Mouse (Mus musculus) T-helper 2 cell (primary cell): Measurements from ENCODE around the gene Sppl2a.
"Not testable (repeated sequence)": the region's sequence is repeated elsewhere in the genome, so short reads cannot be mapped to it uniquely, and the experiment has no call there.

ENCODE experiments used
- in situ Hi-C: fragments of 300-600 bp; cut with MboI, MseI; formaldehyde crosslinking; loops from one replicate; pipeline ENCODE4 v1.15.1; 2025; ENCODE audit warnings: high pct_unique_total_duplicates

Gene Sppl2a

DNA sequence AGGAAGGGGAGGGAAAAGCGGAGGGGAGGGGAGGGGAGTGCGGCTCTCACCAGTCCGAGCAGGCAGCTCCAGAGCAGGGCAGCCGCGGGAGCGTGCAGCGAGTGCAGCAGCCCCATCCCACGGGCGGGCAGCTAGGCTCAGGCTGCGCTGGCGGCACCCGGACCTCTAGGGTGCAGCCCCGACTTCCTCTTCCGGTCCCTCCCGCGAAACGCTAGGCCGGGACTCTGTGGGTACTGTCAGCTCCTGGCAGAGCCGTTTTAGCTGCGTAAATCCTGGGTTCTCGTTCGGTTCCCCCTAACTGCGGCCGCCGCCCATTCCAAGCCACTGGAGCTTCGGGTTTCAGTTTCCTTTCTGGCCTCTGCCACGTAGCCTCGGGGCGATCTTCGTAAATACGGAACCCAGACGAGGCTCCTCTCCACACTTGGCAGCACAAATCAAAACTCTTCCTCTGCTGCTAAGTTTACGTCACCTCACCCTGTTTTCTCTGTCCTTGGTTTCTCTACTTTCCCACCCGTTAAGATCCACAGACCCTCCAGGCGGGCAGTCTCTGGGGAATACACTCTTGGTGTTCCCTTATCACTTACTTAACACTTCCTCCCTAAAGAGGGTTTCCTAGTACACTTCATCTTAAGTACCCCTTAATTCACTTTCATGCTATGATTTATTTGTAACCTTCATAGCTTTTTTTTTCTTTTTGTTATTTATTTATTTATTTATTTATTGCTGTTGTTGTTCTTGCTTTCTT is at the start of gene Sppl2a:
Sppl2a (minus strand) TSS at position 339 of the 745 bp plus-strand sequence.
- in situ Hi-C loops = loop anchor here (10.0 kb wide), 1 partner anchor 62 kb away; no protein-coding TSS in a partner anchor

DNA sequence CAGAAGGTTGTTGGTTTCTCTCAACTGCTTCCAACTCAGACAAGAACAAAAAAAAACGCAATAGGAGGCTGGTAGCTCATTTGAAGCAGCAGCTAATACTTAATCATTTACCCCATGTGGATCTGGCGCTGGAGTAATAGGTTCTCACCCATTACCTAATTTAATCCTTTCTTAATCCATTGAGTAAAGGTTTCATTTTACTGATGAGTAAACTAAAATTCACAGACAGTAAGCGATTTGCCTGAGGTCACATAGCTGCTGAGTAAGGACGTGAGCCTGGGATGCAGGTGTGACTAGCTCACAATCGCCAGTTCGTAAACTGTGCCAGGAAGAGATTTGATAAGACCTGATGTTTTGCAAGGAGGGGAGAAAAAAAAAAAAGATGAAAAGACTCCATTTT is 44.4 kb upstream of the Sppl2a start:
- in situ Hi-C loops = loop anchor here (25.0 kb wide), 1 partner anchor 590 kb away; no protein-coding TSS in a partner anchor

DNA sequence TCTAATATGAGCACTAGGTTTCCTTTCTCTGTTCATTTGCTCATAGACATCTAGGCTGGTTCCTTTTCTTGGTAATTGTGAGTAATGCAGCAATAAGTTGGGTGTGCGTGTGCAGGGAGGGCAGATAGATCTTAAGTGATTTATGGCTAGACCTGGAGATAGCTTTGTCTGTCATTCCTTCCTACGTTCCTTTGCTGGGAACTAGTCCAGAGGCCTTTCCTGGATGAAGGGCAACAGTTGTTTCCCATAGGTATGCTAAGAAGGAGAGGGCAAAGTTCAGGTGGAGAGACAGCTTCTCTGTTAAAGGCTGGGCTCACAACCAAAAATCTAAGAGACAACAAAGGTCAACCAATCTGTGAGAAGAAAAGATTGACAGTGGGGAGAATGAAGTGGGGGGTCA is 28.7 kb upstream of the Sppl2a start:
- in situ Hi-C loops = no loop called here

DNA sequence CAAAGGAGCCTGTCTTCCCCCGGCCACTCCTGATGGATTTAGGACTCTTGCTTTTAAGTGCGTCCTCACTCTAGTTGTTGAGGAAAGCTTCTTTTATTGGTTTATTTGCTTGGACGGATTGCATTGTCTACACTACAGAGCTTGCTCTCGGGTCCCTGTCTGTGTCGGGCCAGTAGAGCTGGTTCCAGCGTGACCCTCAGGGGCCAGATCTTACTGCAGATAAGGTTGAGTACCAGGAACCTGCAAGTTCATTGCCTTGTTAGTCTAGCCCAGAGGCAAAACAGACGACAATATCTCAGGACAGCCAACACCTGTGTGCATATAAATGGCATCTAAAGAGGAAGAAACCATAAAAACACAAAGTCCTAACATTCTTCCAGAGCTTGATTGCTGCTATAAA is 22.6 kb upstream of the Sppl2a start:
- in situ Hi-C loops = no loop called here

DNA sequence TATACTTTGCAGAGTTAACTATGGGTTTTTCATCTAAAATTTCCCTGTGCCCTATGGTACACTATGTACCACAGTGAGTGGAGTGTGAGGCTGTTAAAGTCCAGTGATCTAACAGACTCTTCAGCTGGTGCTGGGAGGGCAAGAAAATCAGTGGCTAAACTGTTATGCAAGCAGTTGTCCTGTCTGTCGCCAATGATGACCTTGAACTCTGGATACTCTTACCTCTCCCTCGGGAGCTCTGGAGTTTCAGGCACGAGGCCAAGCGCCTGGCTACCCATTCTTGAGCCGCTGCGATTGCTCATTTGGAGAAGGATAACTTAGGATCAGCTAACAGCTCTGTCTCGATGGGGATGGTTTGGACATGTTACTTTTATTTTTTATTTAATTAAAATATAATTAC is 18.1 kb upstream of the Sppl2a start:
- in situ Hi-C loops = no loop called here

DNA sequence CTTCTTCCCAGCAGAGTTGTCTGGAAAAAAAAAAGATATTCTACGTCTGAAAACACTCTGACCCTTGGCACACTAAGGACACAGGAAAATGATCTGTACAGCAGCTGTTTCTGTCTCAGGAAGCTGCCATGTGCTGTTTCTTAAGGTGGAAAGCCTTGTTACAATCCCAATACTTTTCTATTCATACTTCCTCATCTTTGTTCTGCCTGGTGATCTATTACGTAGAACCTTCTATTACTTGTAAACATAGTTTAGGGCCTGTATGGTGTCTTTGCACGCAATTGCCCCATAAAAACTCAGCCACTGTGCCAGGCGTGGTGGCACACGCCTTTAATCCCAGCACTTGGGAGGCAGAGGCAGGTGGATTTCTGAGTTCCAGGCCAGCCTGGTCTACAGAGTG is 17.4 kb upstream of the Sppl2a start:
- in situ Hi-C loops = no loop called here

DNA sequence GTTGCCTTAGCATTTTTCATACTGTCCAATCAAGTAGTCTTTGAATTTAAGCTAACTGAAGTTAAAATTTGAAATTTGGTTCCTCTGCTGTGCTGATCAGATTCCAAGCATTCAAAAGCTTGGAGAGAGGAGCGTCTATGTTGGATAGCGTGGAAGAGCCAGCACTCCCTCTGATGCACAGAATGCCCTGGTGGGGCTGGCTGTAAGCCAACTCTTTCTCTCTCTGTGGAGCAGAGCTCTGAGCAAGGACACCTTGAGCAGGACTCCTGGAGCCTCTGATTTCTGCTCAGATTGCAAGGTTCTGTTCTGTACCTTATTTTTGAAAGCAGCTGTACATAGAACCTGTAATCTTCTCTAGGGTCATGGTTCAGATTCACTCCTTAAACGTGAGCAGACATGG is 16.8 kb upstream of the Sppl2a start:
- in situ Hi-C loops = no loop called here

DNA sequence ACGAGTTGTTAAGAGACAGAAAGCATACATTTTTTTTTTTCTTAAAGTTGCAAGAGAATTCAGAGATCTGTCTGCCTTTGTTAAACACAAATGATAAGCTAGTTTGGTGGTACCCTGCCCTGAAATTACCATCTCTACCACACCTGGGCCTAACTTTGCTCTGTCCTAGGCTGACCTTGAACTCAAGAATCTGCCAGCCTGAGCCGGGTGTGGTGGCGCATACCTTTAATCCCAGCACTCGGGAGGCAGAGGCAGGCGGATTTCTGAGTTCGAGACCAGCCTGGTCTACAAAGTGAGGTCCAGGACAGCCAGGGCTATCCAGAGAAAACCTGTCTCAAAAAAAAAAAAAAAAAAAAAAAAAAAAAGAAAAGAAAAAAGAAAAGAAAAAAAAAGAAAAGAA is 16.3 kb upstream of the Sppl2a start:
- in situ Hi-C loops = not testable (repeated sequence)

DNA sequence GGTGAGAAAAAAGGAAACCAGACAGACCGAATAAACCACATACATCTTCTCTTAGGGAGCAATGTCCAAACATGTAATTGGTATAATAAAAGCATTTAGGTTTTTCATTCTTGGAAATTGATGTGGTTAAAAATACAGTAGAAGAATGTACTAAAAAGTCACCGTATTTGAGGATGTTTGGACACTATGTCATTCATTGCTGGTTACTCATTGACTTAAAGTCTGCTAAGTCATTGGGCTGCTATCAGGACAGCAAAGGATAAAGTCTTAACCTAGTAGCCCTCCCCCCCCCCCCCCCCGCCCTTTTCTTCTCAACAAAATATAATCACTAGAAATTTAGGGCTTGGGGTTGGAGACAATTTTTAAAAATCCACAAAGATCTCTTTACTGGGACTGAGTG is 15.2 kb upstream of the Sppl2a start:
- in situ Hi-C loops = no loop called here

DNA sequence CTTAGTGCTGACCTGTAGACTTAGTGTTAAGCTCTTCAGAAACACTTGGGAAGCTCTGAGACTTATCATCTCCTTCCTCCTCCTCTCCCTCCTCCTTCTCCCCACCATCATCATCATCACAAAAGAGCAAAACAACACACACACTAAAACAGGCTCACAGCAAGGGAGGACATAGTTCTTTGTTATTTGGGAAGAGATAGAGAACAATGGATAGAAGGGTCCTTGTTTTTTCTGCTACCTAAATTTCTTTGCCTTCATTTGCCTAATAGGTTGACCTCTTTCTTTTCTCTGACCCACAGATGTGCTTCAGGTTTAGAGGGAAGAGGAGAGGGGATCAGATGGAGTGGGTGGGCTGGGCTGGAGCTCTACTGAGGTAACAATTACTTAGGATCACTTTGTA is 14.6 kb upstream of the Sppl2a start:
- in situ Hi-C loops = no loop called here

DNA sequence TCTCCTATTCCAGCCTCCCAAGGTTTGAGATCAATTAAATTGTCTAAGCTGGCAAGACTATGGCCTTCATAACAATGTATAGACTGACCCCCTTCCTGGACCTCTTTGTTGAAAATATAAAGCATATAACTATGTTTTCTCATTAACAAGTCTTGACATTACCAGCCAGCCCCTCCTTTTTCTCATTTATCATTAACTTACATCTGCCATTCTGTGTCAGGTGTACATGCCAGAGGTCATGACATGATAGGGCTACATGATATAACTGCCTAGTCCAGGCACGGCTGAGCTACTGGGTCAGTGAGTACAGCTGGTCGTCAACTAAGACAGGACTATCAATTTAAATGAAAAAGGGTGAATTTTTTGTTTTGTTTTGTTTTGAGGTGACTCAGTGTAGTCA is 10.2 kb upstream of the Sppl2a start:
- in situ Hi-C loops = no loop called here

DNA sequence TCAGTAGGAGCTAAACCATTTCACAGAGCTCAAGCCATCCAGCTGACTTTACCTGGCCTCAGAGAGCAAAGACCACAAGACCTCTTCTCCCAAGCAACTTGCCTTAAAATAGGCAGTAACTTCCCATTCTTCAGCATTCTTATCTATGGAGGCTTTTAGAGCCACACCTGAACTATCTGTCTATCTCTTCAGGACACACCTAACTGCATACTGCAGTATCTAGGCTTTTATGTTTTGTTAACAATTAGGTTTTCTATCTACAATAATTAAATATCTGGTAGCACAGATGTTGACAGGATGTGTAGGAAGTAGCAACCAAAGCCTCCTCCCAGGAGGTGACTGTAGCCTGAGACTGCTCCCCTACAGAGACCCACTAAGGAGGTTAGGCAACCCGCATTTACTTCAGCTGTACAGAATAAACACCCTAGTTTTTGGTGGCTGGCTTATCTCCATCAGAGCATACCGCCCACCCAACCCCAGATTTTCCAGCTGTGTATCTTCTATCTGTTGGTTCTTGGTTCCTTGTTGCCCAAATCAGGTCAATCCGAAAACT is 7.4 kb upstream of the Sppl2a start:
- in situ Hi-C loops = no loop called here

DNA sequence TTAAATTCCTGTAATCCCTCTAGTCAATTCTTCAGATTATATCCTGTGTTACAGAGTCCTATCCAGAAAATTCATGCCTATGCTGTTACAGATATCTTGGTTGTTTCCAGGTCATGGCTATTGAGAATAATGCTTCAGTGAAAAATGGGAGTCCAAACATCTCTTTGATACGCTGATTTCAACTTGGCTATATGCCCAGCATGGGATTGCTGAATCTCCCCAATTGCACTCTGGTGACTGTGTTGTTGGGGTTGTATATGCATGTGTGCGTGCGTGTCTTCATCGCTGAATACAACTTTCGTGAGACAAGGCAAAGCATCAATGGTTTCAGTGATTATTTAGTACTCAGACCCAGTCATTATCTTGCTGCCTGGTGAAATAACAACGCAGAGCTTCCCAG is 5.0 kb upstream of the Sppl2a start:
- in situ Hi-C loops = loop anchor here (10.0 kb wide), 1 partner anchor 57 kb away; no protein-coding TSS in a partner anchor

DNA sequence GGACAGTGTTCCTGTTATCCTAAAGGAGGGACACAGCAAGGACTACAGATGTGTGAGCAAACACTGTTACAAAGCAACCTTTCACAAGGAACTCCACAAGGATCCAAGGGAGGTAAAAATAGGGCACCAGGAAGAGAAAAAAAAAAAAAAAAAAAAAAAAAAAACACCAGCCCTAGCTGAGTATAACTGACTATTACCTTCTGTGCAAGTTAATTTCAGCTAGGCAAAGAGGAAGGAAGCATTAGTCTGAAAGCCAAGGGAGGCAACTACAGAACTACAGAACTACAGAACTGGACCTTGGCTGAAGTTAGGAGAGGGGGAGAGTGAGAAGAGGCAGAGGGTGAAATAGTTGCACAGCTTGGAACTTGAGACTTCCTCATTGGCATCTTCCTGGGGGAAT is 886 bp upstream of the Sppl2a start:
- in situ Hi-C loops = loop anchor here (10.0 kb wide), 1 partner anchor 61 kb away; no protein-coding TSS in a partner anchor

DNA sequence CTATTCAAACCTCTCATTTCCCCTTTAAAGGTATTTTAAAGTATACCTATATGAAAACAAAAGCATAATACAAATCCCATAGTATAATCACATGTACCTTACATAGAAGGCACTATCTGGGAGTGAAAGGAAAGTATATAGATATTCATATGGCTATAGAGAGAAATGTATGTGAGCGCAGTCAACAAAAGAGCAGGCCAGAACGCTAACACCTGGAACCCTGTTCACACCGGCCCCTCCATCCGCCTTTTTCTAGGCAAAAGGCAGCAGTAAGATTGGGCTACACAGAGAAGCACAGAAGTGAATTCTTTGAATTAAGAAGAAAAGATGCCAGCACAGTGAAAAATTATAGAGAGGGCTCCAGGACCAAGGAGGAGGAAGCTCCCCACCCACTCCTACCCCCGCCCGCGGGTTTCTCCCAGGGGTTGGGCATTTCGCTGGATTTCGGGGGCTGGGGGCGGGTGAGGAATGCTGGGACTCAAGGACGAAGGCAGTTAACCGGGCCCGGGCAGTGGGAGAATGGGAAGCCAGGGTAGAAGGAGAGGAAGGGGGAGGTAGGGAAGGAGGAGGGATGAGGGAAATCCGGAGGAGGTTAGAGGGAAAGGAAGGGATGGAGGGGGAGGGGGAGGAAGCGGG is 656 bp downstream of the Sppl2a start:
- in situ Hi-C loops = loop anchor here (10.0 kb wide), 1 partner anchor 62 kb away; no protein-coding TSS in a partner anchor

DNA sequence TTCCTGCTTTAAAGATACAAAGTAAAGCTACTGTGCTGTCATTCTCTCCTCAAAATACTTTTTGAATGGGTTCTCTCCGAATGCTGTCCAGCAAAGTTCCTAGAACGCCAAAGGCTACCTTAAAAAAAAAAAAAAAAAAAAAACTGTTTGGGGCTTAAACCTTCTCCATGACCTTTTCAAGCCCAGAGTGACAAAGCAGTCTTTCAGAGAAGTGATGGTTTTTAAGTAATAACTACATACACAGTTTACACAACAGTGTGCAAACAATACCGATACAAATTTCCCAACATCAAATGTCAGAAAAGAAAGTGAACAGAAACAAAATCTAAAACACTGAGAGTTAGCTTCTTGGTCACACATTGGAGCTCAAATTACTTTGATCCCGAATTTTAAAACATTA is 1.3 kb downstream of the Sppl2a start:
- in situ Hi-C loops = loop anchor here (10.0 kb wide), 1 partner anchor 63 kb away; no protein-coding TSS in a partner anchor

DNA sequence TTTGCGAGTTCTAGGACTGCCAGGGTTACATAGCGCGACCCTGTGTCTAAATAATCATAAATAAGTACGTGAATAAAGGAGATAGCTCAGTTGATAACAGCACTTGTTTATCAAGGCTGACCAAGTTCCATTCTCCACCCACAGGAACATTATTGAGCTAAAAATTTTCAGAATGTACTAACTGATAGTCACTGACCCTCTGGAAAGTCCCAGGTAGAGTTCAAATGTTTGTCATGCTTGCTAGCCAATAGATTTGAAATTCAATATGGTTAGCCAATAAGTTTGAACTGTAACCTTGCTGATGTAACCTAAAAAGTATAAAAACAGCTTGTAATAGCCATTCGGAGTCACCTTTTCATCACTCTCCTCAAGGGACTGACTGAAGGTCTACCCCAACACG is 4.4 kb downstream of the Sppl2a start:
- in situ Hi-C loops = no loop called here

DNA sequence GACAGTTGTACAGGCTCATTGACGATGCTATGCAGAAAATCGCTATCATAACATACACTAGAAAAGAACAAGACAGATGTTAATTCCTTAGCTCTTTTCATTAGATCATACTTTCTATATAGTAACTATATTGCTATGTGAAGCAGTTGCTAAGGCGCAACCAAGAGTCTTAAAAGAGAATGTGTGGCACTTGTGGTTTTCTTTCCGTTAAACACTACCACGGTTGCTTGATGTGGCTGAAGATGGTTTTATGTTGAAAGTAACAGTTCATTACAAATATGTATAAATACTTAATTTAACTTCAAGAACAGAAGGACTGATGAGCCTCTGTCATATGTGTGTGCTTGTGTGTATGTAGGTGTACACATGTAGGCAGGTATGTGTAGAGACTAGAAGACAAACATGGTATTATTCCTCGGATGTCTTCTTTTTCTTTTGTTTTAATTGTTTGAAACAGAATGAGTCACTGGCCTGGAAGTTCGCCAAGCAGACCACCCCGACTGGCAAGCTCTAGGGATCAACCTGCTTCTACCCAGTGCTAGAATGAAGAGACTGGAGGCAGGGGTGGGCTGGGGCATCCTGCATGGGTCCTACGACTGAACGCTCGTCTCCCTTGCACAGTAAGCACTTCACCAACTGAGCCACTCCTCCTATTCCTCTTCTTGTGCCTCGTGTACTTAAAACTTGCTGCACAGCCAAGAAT is 12.5 kb downstream of the Sppl2a start:
- in situ Hi-C loops = no loop called here

DNA sequence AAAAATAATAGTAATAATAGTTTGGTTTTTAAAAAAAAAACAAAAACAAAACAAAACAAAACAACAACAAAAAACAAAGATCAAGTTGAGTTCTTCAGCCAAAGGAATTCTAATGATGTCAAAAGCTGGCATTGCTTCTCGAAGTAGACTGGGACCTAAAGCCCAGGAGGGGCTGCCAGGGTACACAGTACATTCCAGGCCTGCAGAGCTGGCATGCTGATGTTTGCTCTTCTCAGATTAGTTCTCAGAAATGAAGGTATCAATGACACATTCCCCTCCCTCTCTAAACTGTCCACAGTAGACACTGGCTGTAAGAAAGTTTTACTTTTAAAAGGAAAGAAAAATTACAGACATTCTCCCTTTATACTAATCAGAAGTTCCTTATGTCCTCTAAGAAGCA is 16.8 kb downstream of the Sppl2a start:
- in situ Hi-C loops = no loop called here

DNA sequence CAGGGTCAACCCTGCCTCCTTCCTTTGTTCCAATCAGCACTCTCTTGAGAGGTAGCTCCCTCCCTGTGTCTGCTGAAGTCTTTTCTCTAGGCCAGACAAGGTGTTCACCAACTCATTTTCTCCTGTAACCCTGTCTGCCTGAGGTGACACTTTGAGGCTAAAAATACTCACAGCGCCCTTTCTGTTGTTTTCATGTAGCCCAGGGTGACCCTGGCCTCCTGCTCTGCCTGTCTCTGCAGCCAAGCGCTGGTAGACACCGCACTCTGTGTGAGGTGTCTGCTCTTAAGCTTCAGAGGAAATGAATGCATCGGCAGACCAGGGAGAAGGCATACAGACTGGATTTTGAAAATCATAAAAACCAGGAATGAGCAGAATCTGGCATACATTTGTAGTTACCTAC is 18.9 kb downstream of the Sppl2a start:
- in situ Hi-C loops = no loop called here

DNA sequence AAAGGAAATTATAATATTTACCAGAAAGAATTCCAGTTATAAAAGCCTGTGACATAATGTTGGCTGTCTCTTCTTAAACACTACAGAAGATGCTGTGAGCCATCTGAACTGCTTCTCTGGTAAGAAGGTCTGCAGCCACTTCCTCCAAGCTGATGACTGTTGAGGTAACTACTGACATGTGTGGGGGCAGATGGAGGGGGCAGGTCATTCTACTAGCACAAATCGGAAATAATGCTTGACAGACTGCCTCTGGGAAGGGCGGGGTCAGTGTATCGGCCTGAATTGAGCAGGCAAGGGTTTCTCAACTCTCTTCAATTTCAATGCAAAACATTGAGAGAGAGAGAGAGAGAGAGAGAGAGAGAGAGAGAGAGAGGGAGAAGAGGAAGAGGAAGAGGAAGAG is 28.9 kb downstream of the Sppl2a start:
- in situ Hi-C loops = no loop called here

DNA sequence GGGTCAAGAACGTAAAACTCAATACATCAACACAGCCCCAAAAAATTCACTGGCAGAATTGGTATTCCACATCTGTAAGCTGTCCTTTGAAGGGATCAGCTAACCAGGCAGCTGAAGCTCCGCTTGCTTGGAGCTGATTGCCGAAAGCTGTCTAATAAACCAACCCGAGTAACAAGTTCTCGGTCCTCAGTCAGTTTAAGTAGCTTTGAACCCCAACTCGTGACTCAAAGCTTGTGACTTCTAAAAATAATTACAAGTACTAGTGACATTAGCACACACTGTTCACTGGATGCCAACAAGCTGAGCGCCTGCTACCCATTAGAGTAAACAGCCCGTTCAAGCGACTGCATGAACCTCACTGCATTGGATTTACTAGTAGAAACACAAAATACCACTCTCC is 35.5 kb downstream of the Sppl2a start:
- in situ Hi-C loops = no loop called here
